Mouse (Mus musculus): ENCODE measurements around the gene Esp23. TPM values are rescaled to one million over a fixed set of nuclear protein-coding genes. Genes with fewer than 3 reads are reported as not detected.
"Not testable (repeated sequence)": the region's sequence is repeated elsewhere in the genome, so short reads cannot be mapped to it uniquely, and the experiment has no call there.

The Esp23 gene
- total RNA-seq (2021): not detected
- long read RNA-seq, experiment 1: 0 reads
- long read RNA-seq, experiment 2: 0 reads

GRCm38 (mm10) chr17:39076937-39077336 is at the start of gene Esp23:
Gene Esp23, minus strand, starts transcription at chr17:39077037.
- no peak for DNase-seq (ENCODE audit: low spot score in 2 of 2)

GRCm38 (mm10) chr17:39107126-39107525 is 30.3 kb upstream of the Esp23 start:
- not testable (repeated sequence) for DNase-seq (ENCODE audit: low spot score in 2 of 2)

- no peak for DNase-seq (ENCODE audit: low spot score in 2 of 2)
Observed at GRCm38 (mm10) chr17:39095034-39095433, 18.2 kb upstream of the Esp23 start, which contains the start of gene Esp22. Gene Esp22, plus strand, starts transcription at chr17:39095334.

GRCm38 (mm10) chr17:39063641-39064040 is 13.2 kb downstream of the Esp23 start:
- no peak for DNase-seq (ENCODE audit: low spot score in 2 of 2)

- DNase-seq (ENCODE audit: low spot score in 2 of 2): no peak
Observed at GRCm38 (mm10) chr17:39043241-39043640, 33.6 kb downstream of the Esp23 start, which contains the start of gene Gm21903. Gene Gm21903, minus strand, starts transcription at chr17:39043341.

- not testable (repeated sequence) for DNase-seq (ENCODE audit: low spot score in 2 of 2)
Observed at GRCm38 (mm10) chr17:39036395-39036794, 40.4 kb downstream of the Esp23 start, which contains the start of gene Esp24. Gene Esp24, plus strand, starts transcription at chr17:39036695.

Other genes starting within 250 kb of the Esp23 start
- gene Esp24, start 40.3 kb downstream of the Esp23 start, total RNA-seq (2021): not detected
- gene Gm21903, start 33.7 kb downstream of the Esp23 start, total RNA-seq (2021): not detected
- gene Esp22, start 18.3 kb upstream of the Esp23 start, total RNA-seq (2021): not detected

All from layer of hippocampus, postnatal 14 days (tissue).